Mouse (Mus musculus) cerebellum, postnatal 36 days (tissue): ENCODE measurements around the gene Zfp786.
"Not testable (repeated sequence)": the region's sequence is repeated elsewhere in the genome, so short reads cannot be mapped to it uniquely, and the experiment has no call there.

ENCODE experiments used
- DNase-seq, 2 experiments: peaks; one replicate each; pipeline ENCODE4 v3.0.0; 2021 to 2022; ENCODE audit warnings: mixed read lengths in 2 of 2

The Zfp786 gene

GRCm38 (mm10) chr6:47771760-47772159 lies 58.9 kb downstream of the Zfp786 start:
- not testable (repeated sequence) for DNase-seq

DNA sequence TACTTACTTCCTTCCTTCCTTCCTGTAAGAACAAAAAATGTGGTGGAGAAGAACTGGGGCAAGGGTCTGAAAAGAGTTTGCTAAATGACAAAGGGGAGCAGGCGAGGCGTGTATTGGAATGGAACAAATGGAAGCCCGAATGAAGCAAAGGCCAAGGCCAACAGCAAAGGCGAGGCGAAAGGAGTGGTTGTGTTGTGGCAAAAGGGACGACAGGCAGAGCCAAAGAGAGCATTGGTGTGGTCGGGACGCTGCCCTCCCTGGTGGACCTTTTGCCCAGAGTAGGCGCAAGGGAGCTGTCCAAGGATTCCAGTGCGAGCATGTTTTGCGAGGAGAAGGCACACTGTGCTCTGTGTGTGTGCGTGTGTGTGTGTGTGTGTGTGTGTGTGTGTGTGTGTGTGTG lies 59.6 kb downstream of the Zfp786 start:
- DNase-seq: not testable (repeated sequence)

- not testable (repeated sequence) for DNase-seq
These were observed 60.8 kb downstream of the Zfp786 start for GRCm38 (mm10) chr6:47769861-47770260.
